Mouse (Mus musculus) limb, embryonic 10.5 days (tissue): ENCODE results near the gene Rcn3. TPM values are rescaled to one million over a fixed set of nuclear protein-coding genes. Genes with fewer than 3 reads are reported as not detected.

Experiments
- DNase-seq: peaks from one replicate; pipeline ENCODE4 v3.0.0-alpha.2; 2017; ENCODE audit warnings: low spot score
- H3K27ac ChIP-seq: fragments of 300-500 bp; sonication (generic); 2 replicates; pipeline ENCODE4 v1.5.1; 2016; ENCODE audit warnings: mild to moderate bottlenecking
- H3K27me3 ChIP-seq: fragments of 300-500 bp; sonication (generic); 2 replicates; pipeline ENCODE4 v1.6.1; 2016; ENCODE audit warnings: low read depth, mild to moderate bottlenecking; ENCODE audit not compliant: poor library complexity, severe bottlenecking
- H3K36me3 ChIP-seq: fragments of 300-500 bp; sonication (generic); 2 replicates; pipeline ENCODE4 v1.6.1; 2016; ENCODE audit warnings: mild to moderate bottlenecking, moderate library complexity
- H3K4me1 ChIP-seq: fragments of 300-500 bp; sonication (generic); 2 replicates; pipeline ENCODE4 v1.6.1; 2016
- H3K4me3 ChIP-seq: fragments of 300-500 bp; sonication (generic); 2 replicates; pipeline ENCODE4 v1.5.1; 2016; ENCODE audit warnings: mild to moderate bottlenecking, moderate library complexity
- H3K9me3 ChIP-seq: fragments of 300-500 bp; sonication (generic); replicated peaks from 2 replicates; pipeline ENCODE4 v1.6.1; 2016; ENCODE audit warnings: mild to moderate bottlenecking
- WGBS: fragments of 180-500 bp; shearing (Covaris S2); methylation state at CpG from one replicate; pipeline ENCODE4 v1.1.7; 2016; 5-methylcytosine and 5-hydroxymethylcytosine counted together
- microRNA counts: library from miRNA; unstranded; fragments of <30 nt; microRNA quantifications from one replicate; lab custom pipeline; 2017
- microRNA-seq: library from miRNA; unstranded; fragments of <30 nt; microRNA quantifications from one replicate; pipeline ENCODE4, GENCODE M21; 2017
- polyA plus RNA-seq: library from polyadenylated mRNA; unstranded; fragments of >200 nt; fragmentation: Nextera tagmentation; extraction: Ambion mirVana; gene quantifications from 2 replicates; pipeline ENCODE4 v1.2.1, GENCODE M21; 2016

Rcn3 gene
- polyA plus RNA-seq, 1 experiment from 2014 or later, result 210 TPM

GRCm38 (mm10) chr7:45038411-45038810 lies 53.6 kb downstream of the Rcn3 start:
- Histone ChIP-seq H3K27me3 (no peaks in the 10 kb centered on the region), H3K9me3 (no peaks in the 10 kb centered on the region), H3K27ac (no peak overlapping the region), H3K4me1 (no peaks in the 10 kb centered on the region), H3K36me3 (peaks cover 100% of the 10 kb centered on the region), H3K4me3 (no peak overlapping the region)
- no peak for DNase-seq
- 94% methylated on average over 9 of the region's 9 CpGs for WGBS

GRCm38 (mm10) chr7:45037720-45038361 lies 54.2 kb downstream of the Rcn3 start:
- DNase-seq, result peak; percentile 71
- 73% methylated on average over 7 of the region's 7 CpGs for whole genome bisulfite sequencing
- Histone ChIP-seq H3K27ac (no peak overlapping the region), H3K9me3 (no peaks in the 10 kb centered on the region), H3K36me3 (peaks cover 100% of the 10 kb centered on the region), H3K4me3 (no peak overlapping the region), H3K27me3 (no peaks in the 10 kb centered on the region), H3K4me1 (no peaks in the 10 kb centered on the region)

GRCm38 (mm10) chr7:45036702-45037101 lies 55.3 kb downstream of the Rcn3 start:
- H3K36me3 ChIP-seq, result peaks cover 100% of the 10 kb centered on the region
- H3K27ac ChIP-seq, result no peak overlapping the region
- H3K9me3 ChIP-seq, result no peaks in the 10 kb centered on the region
- no peaks in the 10 kb centered on the region for H3K27me3 ChIP-seq
- no peak for DNase-seq
- H3K4me1 ChIP-seq, result no peaks in the 10 kb centered on the region
- 92% methylated on average over 11 of the region's 11 CpGs for WGBS
- no peak overlapping the region for H3K4me3 ChIP-seq

- Histone ChIP-seq H3K27me3 (no peaks in the 10 kb centered on the region), H3K4me1 (no peaks in the 10 kb centered on the region), H3K9me3 (no peaks in the 10 kb centered on the region), H3K27ac (no peak overlapping the region), H3K4me3 (no peak overlapping the region), H3K36me3 (peaks cover 100% of the 10 kb centered on the region)
- WGBS, result 96% methylated on average over 3 of the region's 3 CpGs
- DNase-seq, result no peak
These were observed 56.4 kb downstream of the Rcn3 start for GRCm38 (mm10) chr7:45035631-45036030.

- no peak for DNase-seq
- H3K27me3 ChIP-seq, result no peaks in the 10 kb centered on the region
- no peak overlapping the region for H3K27ac ChIP-seq
- peaks cover 100% of the 10 kb centered on the region for H3K36me3 ChIP-seq
- no peaks in the 10 kb centered on the region for H3K9me3 ChIP-seq
- H3K4me3 ChIP-seq, result no peak overlapping the region
- 97% methylated on average over 19 of the region's 19 CpGs for WGBS
- no peaks in the 10 kb centered on the region for H3K4me1 ChIP-seq
These were observed 58.2 kb downstream of the Rcn3 start for GRCm38 (mm10) chr7:45033722-45034359.

MicroRNAs encoded within 50 kb of the gene (microRNA counts, 519-probe panel; counts per million panel counts)
- 684 counts per million, percentile 72 among the panel's probes with 10 or more counts for microRNA mmu-miR-150 (lab: Ali Mortazavi, UCI)

Small RNA genes lying within 50 kb of the gene (microRNA-seq; reads per million reads assigned to microRNA genes)
- gene Mir150 (4.1 reads per million, percentile 6 among the genes with 10 or more reads in this experiment), gene Mir5121 (22.3 reads per million, percentile 31 among the genes with 10 or more reads in this experiment)

Other genes with a start within 250 kb of the Rcn3 start
- 96.4 and 99.6 TPM in 2 replicates for gene Akt1s1, start 243.2 kb downstream of the Rcn3 start, polyA plus RNA-seq
- 71.4 and 75.2 TPM in 2 replicates for gene Tbc1d17, start 243.1 kb downstream of the Rcn3 start, polyA plus RNA-seq
- 37.5 and 43.1 TPM in 2 replicates for gene Pnkp, start 235.1 kb downstream of the Rcn3 start, polyA plus RNA-seq
- gene Ptov1, start 222.4 kb downstream of the Rcn3 start, polyA plus RNA-seq, result 434 and 504 TPM in 2 replicates
- 140 and 145 TPM in 2 replicates for gene Med25, start 199.5 kb downstream of the Rcn3 start, polyA plus RNA-seq
- 14.8 and 20.0 TPM in 2 replicates for gene Fuz, start 196.1 kb downstream of the Rcn3 start, polyA plus RNA-seq
- 78.7 and 85.3 TPM in 2 replicates for gene Ap2a1, start 162.7 kb downstream of the Rcn3 start, polyA plus RNA-seq
- 0.14 and 0.18 TPM in 2 replicates for gene Tsks, start 149.0 kb downstream of the Rcn3 start, polyA plus RNA-seq
- gene Cpt1c, start 117.4 kb downstream of the Rcn3 start, polyA plus RNA-seq, result 11.4 and 18.8 TPM in 2 replicates
- gene Prmt1, start 105.7 kb downstream of the Rcn3 start, polyA plus RNA-seq, result 979 and 1,027 TPM in 2 replicates
- 74.7 and 75.0 TPM in 2 replicates for gene Irf3, start 94.6 kb downstream of the Rcn3 start, polyA plus RNA-seq
- gene Bcl2l12, start 93.5 kb downstream of the Rcn3 start, polyA plus RNA-seq, result 89.7 and 92.2 TPM in 2 replicates
- gene Scaf1, start 75.9 kb downstream of the Rcn3 start, polyA plus RNA-seq, result 47.8 and 50.6 TPM in 2 replicates
- gene Rras, start 74.3 kb downstream of the Rcn3 start, polyA plus RNA-seq, result 15.6 and 18.3 TPM in 2 replicates
- 16.3 and 18.1 TPM in 2 replicates for gene Prr12, start 39.3 kb downstream of the Rcn3 start, polyA plus RNA-seq
- gene Nosip, start 29.8 kb downstream of the Rcn3 start, polyA plus RNA-seq, result 80.4 and 81.2 TPM in 2 replicates
- 16.8 and 24.8 TPM in 2 replicates for gene Prrg2, start 29.5 kb downstream of the Rcn3 start, polyA plus RNA-seq
- 5.2 and 7.8 TPM in 2 replicates for gene Fcgrt, start 11.6 kb upstream of the Rcn3 start, polyA plus RNA-seq
- gene Rps11, start 32.2 kb upstream of the Rcn3 start, polyA plus RNA-seq, result 1,846 and 2,302 TPM in 2 replicates
- gene Rpl13a, start 36.5 kb upstream of the Rcn3 start, polyA plus RNA-seq, result 1,210 and 1,327 TPM in 2 replicates
- gene Gm45713, start 44.0 kb upstream of the Rcn3 start, polyA plus RNA-seq, result not detected in 2 replicates
- 1.4 and 1.5 TPM in 2 replicates for gene Flt3l, start 44.2 kb upstream of the Rcn3 start, polyA plus RNA-seq
- 105 and 109 TPM in 2 replicates for gene Pih1d1, start 62.1 kb upstream of the Rcn3 start, polyA plus RNA-seq
- 54.2 and 63.7 TPM in 2 replicates for gene Aldh16a1, start 62.4 kb upstream of the Rcn3 start, polyA plus RNA-seq
- 0.06 TPM in 1 of 2 replicates, not detected in the other for gene Slc17a7, start 71.7 kb upstream of the Rcn3 start, polyA plus RNA-seq
- gene Gfy, start 87.3 kb upstream of the Rcn3 start, polyA plus RNA-seq, result not detected in 2 replicates
- not detected in 2 replicates for gene Pth2, start 88.8 kb upstream of the Rcn3 start, polyA plus RNA-seq
- gene Ccdc155, start 112.7 kb upstream of the Rcn3 start, polyA plus RNA-seq, result 0.45 and 0.68 TPM in 2 replicates
- 0.21 and 0.41 TPM in 2 replicates for gene Dkkl1, start 119.9 kb upstream of the Rcn3 start, polyA plus RNA-seq
- gene Tead2, start 123.5 kb upstream of the Rcn3 start, polyA plus RNA-seq, result 435 and 481 TPM in 2 replicates
- 1.1 and 1.2 TPM in 2 replicates for gene Cd37, start 146.9 kb upstream of the Rcn3 start, polyA plus RNA-seq
- gene Slc6a16, start 148.9 kb upstream of the Rcn3 start, polyA plus RNA-seq, result 0.24 and 0.49 TPM in 2 replicates
- not detected in 2 replicates for gene Slc6a21, start 185.3 kb upstream of the Rcn3 start, polyA plus RNA-seq
- gene Trpm4, start 241.6 kb upstream of the Rcn3 start, polyA plus RNA-seq, result 5.2 and 8.4 TPM in 2 replicates
- 0.24 and 0.39 TPM in 2 replicates for gene Hrc, start 243.1 kb upstream of the Rcn3 start, polyA plus RNA-seq